Mouse (Mus musculus): ENCODE data around the gene Gm20388. TPM values are rescaled to one million over a fixed set of nuclear protein-coding genes. Genes with fewer than 3 reads are reported as not detected.
A peak's percentile ranks its signal among the peaks of the same experiment; 100 is the strongest.

Gene Gm20388
- polyA plus RNA-seq, 1 experiment from 2014 or later: not detected

GRCm38 (mm10) chr8:120381865-120382264 is 471.2 kb downstream of the Gm20388 start:
- 63% methylated on average over 4 of the region's 4 CpGs for WGBS
- DNase-seq (ENCODE audit: low spot score) (no peak), ATAC-seq (ENCODE audit: low FRiP score, low TSS enrichment) (no peak)
- Histone ChIP-seq H3K27me3 (ENCODE audit: control insufficient read depth, insufficient read depth, low read length) (no peaks in the 10 kb centered on the region), H3K9ac (ENCODE audit: low read length) (no peak overlapping the region), H3K4me2 (replicated peaks; ENCODE audit: low read depth) (no peak overlapping the region), H3K4me1 (replicated peaks; ENCODE audit: control insufficient read depth, insufficient read depth) (peaks cover 9% of the 10 kb centered on the region), H3K9me3 (ENCODE audit: control insufficient read depth, low read length) (no peaks in the 10 kb centered on the region), H3K4me3 (ENCODE audit: low read depth, low read length) (no peak overlapping the region), H3K27ac (replicated peaks) (peak overlapping the region; percentile 74; the same call in 1 of the 2 replicates), H3K36me3 (ENCODE audit: control insufficient read depth, insufficient read depth, low read length) (no peaks in the 10 kb centered on the region)
- TF ChIP-seq CTCF (IDR thresholded peaks at IDR 0.05; ENCODE audit: low read depth) (no peak), EP300 (optimal IDR thresholded peaks at IDR 0.05) (no peak)

GRCm38 (mm10) chr8:120382436-120383203 is 472.0 kb downstream of the Gm20388 start:
- no peaks in the 10 kb centered on the region for H3K36me3 ChIP-seq (ENCODE audit: control insufficient read depth, insufficient read depth, low read length)
- WGBS: 36% methylated on average over 19 of the region's 19 CpGs
- H3K27me3 ChIP-seq (ENCODE audit: control insufficient read depth, insufficient read depth, low read length): no peaks in the 10 kb centered on the region
- H3K4me3 ChIP-seq (ENCODE audit: low read depth, low read length): no peak overlapping the region
- H3K27ac ChIP-seq (replicated peaks): peak overlapping the region; percentile 74
- no peaks in the 10 kb centered on the region for H3K9me3 ChIP-seq (ENCODE audit: control insufficient read depth, low read length)
- TF ChIP-seq EP300 (optimal IDR thresholded peaks at IDR 0.05): no peak
- no peak for TF ChIP-seq CTCF (IDR thresholded peaks at IDR 0.05; ENCODE audit: low read depth)
- no peak overlapping the region for H3K9ac ChIP-seq (ENCODE audit: low read length)
- H3K4me1 ChIP-seq (replicated peaks; ENCODE audit: control insufficient read depth, insufficient read depth): peaks cover 9% of the 10 kb centered on the region
- no peak overlapping the region; the same call in 1 of the 2 replicates for H3K4me2 ChIP-seq (replicated peaks; ENCODE audit: low read depth)
- DNase-seq (ENCODE audit: low spot score): peak; percentile 67
- peak; percentile 59 for ATAC-seq (ENCODE audit: low FRiP score, low TSS enrichment)

- Histone ChIP-seq H3K4me1 (replicated peaks; ENCODE audit: control insufficient read depth, insufficient read depth) (peaks cover 7% of the 10 kb centered on the region), H3K9ac (ENCODE audit: low read length) (no peak overlapping the region), H3K4me2 (replicated peaks; ENCODE audit: low read depth) (no peak overlapping the region; the same call in 1 of the 2 replicates), H3K36me3 (ENCODE audit: control insufficient read depth, insufficient read depth, low read length) (no peaks in the 10 kb centered on the region), H3K27ac (replicated peaks) (peak overlapping the region; percentile 74), H3K9me3 (ENCODE audit: control insufficient read depth, low read length) (no peaks in the 10 kb centered on the region), H3K27me3 (ENCODE audit: control insufficient read depth, insufficient read depth, low read length) (no peaks in the 10 kb centered on the region), H3K4me3 (ENCODE audit: low read depth, low read length) (no peak overlapping the region)
- WGBS: 62% methylated on average over 6 of the region's 6 CpGs
- no peak for DNase-seq (ENCODE audit: low spot score)
- no peak for ATAC-seq (ENCODE audit: low FRiP score, low TSS enrichment)
- TF ChIP-seq EP300 (optimal IDR thresholded peaks at IDR 0.05) (no peak), CTCF (IDR thresholded peaks at IDR 0.05; ENCODE audit: low read depth) (no peak)
These were observed 472.5 kb downstream of the Gm20388 start for GRCm38 (mm10) chr8:120383204-120383560.

GRCm38 (mm10) chr8:120383713-120384112 is 473.1 kb downstream of the Gm20388 start:
- no peak for TF ChIP-seq CTCF (IDR thresholded peaks at IDR 0.05; ENCODE audit: low read depth)
- TF ChIP-seq EP300 (optimal IDR thresholded peaks at IDR 0.05): no peak
- H3K27me3 ChIP-seq (ENCODE audit: control insufficient read depth, insufficient read depth, low read length): no peaks in the 10 kb centered on the region
- no peak overlapping the region for H3K4me2 ChIP-seq (replicated peaks; ENCODE audit: low read depth)
- no peaks in the 10 kb centered on the region for H3K36me3 ChIP-seq (ENCODE audit: control insufficient read depth, insufficient read depth, low read length)
- no peak overlapping the region for H3K9ac ChIP-seq (ENCODE audit: low read length)
- no peak overlapping the region for H3K27ac ChIP-seq (replicated peaks)
- peaks cover 7% of the 10 kb centered on the region for H3K4me1 ChIP-seq (replicated peaks; ENCODE audit: control insufficient read depth, insufficient read depth)
- no peak overlapping the region for H3K4me3 ChIP-seq (ENCODE audit: low read depth, low read length)
- 50% methylated on average over 6 of the region's 6 CpGs for WGBS
- no peak for DNase-seq (ENCODE audit: low spot score)
- ATAC-seq (ENCODE audit: low FRiP score, low TSS enrichment): peak; percentile 30; the same call in 1 of the 2 replicates
- H3K9me3 ChIP-seq (ENCODE audit: control insufficient read depth, low read length): no peaks in the 10 kb centered on the region

- ATAC-seq (ENCODE audit: low FRiP score, low TSS enrichment) (no peak), DNase-seq (ENCODE audit: low spot score) (no peak)
- no peaks in the 10 kb centered on the region for H3K27me3 ChIP-seq (ENCODE audit: control insufficient read depth, insufficient read depth, low read length)
- TF ChIP-seq EP300 (optimal IDR thresholded peaks at IDR 0.05): no peak
- TF ChIP-seq CTCF (IDR thresholded peaks at IDR 0.05; ENCODE audit: low read depth): peak; percentile 58
- H3K4me1 ChIP-seq (replicated peaks; ENCODE audit: control insufficient read depth, insufficient read depth): peaks cover 7% of the 10 kb centered on the region
- H3K9ac ChIP-seq (ENCODE audit: low read length): no peak overlapping the region
- no peak overlapping the region for H3K4me2 ChIP-seq (replicated peaks; ENCODE audit: low read depth)
- no peaks in the 10 kb centered on the region for H3K36me3 ChIP-seq (ENCODE audit: control insufficient read depth, insufficient read depth, low read length)
- no peak overlapping the region for H3K27ac ChIP-seq (replicated peaks)
- H3K4me3 ChIP-seq (ENCODE audit: low read depth, low read length): no peak overlapping the region
- no peaks in the 10 kb centered on the region for H3K9me3 ChIP-seq (ENCODE audit: control insufficient read depth, low read length)
These were observed 474.1 kb downstream of the Gm20388 start for GRCm38 (mm10) chr8:120384745-120385144.

GRCm38 (mm10) chr8:120388246-120388645 is 477.6 kb downstream of the Gm20388 start:
- WGBS: 80% methylated on average over 6 of the region's 6 CpGs

More at GRCm38 (mm10) chr8:120388246-120388645, 477.6 kb downstream of the Gm20388 start:
- no peak overlapping the region for H3K4me2 ChIP-seq (replicated peaks; ENCODE audit: low read depth)
- no peak for ATAC-seq (ENCODE audit: low FRiP score, low TSS enrichment)
- no peak overlapping the region for H3K4me3 ChIP-seq (ENCODE audit: low read depth, low read length)
- H3K27me3 ChIP-seq (ENCODE audit: control insufficient read depth, insufficient read depth, low read length): no peaks in the 10 kb centered on the region
- DNase-seq (ENCODE audit: low spot score): no peak
- H3K9ac ChIP-seq (ENCODE audit: low read length): no peak overlapping the region
- no peak overlapping the region for H3K27ac ChIP-seq (replicated peaks)
- no peaks in the 10 kb centered on the region for H3K9me3 ChIP-seq (ENCODE audit: control insufficient read depth, low read length)
- no peaks in the 10 kb centered on the region for H3K36me3 ChIP-seq (ENCODE audit: control insufficient read depth, insufficient read depth, low read length)
- peaks cover 6% of the 10 kb centered on the region for H3K4me1 ChIP-seq (replicated peaks; ENCODE audit: control insufficient read depth, insufficient read depth)
- TF ChIP-seq EP300 (optimal IDR thresholded peaks at IDR 0.05) (no peak), CTCF (IDR thresholded peaks at IDR 0.05; ENCODE audit: low read depth) (no peak)
